Mouse (Mus musculus) kidney, postnatal 0 days (tissue): ENCODE measurements around the gene Bola1. TPM values are rescaled to one million over a fixed set of nuclear protein-coding genes. Genes with fewer than 3 reads are reported as not detected.

Experiments
- ATAC-seq: fragments of 200-750 bp; cut with Nextera tagmentation; replicated peaks from 2 replicates; pipeline ENCODE4 v1.8.0; 2017; ENCODE audit warnings: low read depth, moderate number of reproducible peaks, moderate TSS enrichment, moderate library complexity; ENCODE audit not compliant: low FRiP score
- DNase-seq: peaks from one replicate; pipeline ENCODE4 v3.0.0-alpha.2; 2016; ENCODE audit warnings: low spot score
- H3K27ac ChIP-seq: fragments of 300-500 bp; sonication (generic); 2 replicates; pipeline ENCODE4 v1.5.1; 2014; ENCODE audit warnings: mild to moderate bottlenecking
- H3K27me3 ChIP-seq: fragments of 300-500 bp; sonication (generic); 2 replicates; pipeline ENCODE4 v1.6.1; 2014; ENCODE audit warnings: low read length, mixed read lengths; ENCODE audit not compliant: insufficient read depth
- H3K36me3 ChIP-seq: fragments of 300-500 bp; sonication (generic); 2 replicates; pipeline ENCODE4 v1.6.1; 2014; ENCODE audit warnings: low read length, mixed read lengths; ENCODE audit not compliant: insufficient read depth
- H3K4me1 ChIP-seq: fragments of 300-500 bp; sonication (generic); replicated peaks from 2 replicates; pipeline ENCODE4 v1.6.1; 2014; ENCODE audit warnings: antibody characterized with exemption, low read length, mixed read lengths; ENCODE audit not compliant: insufficient read depth
- H3K4me2 ChIP-seq: fragments of 300-500 bp; sonication (generic); 2 replicates; pipeline ENCODE4 v1.6.1; 2014; ENCODE audit warnings: mild to moderate bottlenecking, low read length, moderate library complexity, mixed read lengths
- H3K4me3 ChIP-seq: fragments of 300-500 bp; sonication (generic); replicated peaks from 2 replicates; pipeline ENCODE4 v1.5.1; 2014; ENCODE audit warnings: low read depth, low read length
- H3K9ac ChIP-seq: fragments of 300-500 bp; sonication (generic); 2 replicates; pipeline ENCODE4 v1.6.1; 2014; ENCODE audit warnings: low read depth, low read length
- H3K9me3 ChIP-seq: fragments of 300-500 bp; sonication (generic); replicated peaks from 2 replicates; pipeline ENCODE4 v1.6.1; 2016; ENCODE audit warnings: low read length, inconsistent platforms, mixed read lengths
- CTCF ChIP-seq: IDR thresholded peaks from 2 replicates; pipeline ENCODE4 v1.5.1; 2016; ENCODE audit warnings: antibody characterized with exemption, low read depth, mild to moderate bottlenecking, moderate library complexity
- WGBS: fragments of 180-500 bp; shearing (Covaris S2); extraction: QIAGEN DNeasy Blood & Tissue Kit; methylation state at CpG from one replicate; pipeline ENCODE4 v1.1.7; 2014; 5-methylcytosine and 5-hydroxymethylcytosine counted together
- polyA plus RNA-seq: library from polyadenylated mRNA; unstranded; fragments of >200 nt; fragmentation: Nextera tagmentation; extraction: Ambion mirVana; gene quantifications from 2 replicates; pipeline ENCODE4 v1.2.1, GENCODE M21; 2015

Gene Bola1
- polyA plus RNA-seq, 1 experiment from 2014 or later = 70.5 TPM

- Histone ChIP-seq H3K36me3 (0 out of 2 replicates have a peak, but pooled peaks cover 6% of the 10 kb centered on the region), H3K9me3 (no peaks in the 10 kb centered on the region), H3K4me2 (peak overlapping the region; percentile 95), H3K4me1 (0 out of 2 replicates have a peak, but pooled peaks cover 13% of the 10 kb centered on the region), H3K27me3 (no peaks in the 10 kb centered on the region), H3K4me3 (peak overlapping the region; percentile 61), H3K9ac (peak overlapping the region; percentile 72; the same call in 1 of the 2 replicates), H3K27ac (peak overlapping the region; percentile 93; the same call in 1 of the 2 replicates)
- no peak for ATAC-seq
- WGBS = 88% methylated on average over 6 of the region's 6 CpGs
- no peak for DNase-seq
- no peak for TF ChIP-seq CTCF
Measured at GRCm38 (mm10) chr3:96163040-96163439, 56.5 kb downstream of the Bola1 start.

DNA sequence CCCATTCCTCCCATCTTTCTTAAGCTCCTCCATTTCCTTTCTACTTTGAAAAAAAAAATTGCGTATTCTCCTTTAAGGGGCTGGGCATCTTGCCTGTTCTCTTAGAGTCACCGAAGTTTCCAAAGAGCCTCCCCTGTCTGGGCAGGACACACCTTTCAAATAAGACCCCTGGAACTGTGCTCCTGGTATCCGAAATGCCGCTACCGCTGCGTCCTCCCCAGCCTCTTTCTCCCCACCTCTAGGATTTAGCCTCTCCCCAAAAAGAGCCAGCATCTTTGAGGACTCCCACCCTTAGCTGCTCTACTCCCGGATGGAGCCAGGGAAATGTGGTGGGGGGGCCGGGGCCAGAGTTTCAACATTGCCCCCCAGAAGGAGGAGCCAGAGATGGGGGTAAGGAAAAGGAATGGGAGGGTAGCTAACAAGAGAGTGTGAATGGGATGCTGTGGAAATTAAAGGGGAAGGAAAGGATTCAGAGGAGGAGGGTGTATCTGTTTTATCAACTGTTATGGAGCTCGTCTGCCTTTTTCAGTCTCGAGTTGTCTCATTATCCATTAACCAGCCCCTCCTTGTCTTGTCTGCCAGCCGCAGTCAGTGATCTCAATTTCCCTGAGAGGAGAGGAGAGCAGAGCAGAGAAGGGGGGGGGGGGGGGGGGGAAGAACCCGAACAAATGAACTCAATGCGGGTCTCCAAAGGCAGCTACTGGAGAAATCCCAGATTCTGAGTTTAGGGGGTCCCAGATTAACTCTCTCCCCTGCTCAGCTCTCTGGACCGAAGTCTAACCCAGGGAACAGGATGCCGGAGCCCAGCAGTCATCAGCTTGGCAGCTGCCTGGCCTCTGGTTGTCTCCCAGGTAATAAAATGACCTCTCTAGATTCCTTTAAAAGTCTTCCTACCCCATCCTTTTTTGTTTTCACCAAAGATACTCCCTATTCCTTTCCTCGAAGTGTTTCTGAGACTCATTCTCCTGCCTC, 57.4 kb downstream of the Bola1 start, which contains the start of gene Mtmr11:
Gene Mtmr11, plus strand, starts transcription at position 136 of the 972 bp plus-strand sequence.
- Histone ChIP-seq H3K4me1 (0 out of 2 replicates have a peak, but pooled peaks cover 13% of the 10 kb centered on the region), H3K9ac (peak within 1 kb of the TSS; percentile 72), H3K27ac (peak within 1 kb of the TSS; percentile 93), H3K4me2 (peak within 1 kb of the TSS; percentile 95), H3K4me3 (peak within 1 kb of the TSS; percentile 61), H3K36me3 (0 out of 2 replicates have a peak, but pooled peaks cover 6% of the 10 kb centered on the region), H3K9me3 (no peaks in the 10 kb centered on the region), H3K27me3 (no peaks in the 10 kb centered on the region)
- 4% methylated on average over 16 of the region's 16 CpGs for WGBS
- no peak for TF ChIP-seq CTCF
- DNase-seq (peak; percentile 83), ATAC-seq (peak; percentile 26; the same call in 1 of the 2 replicates)

GRCm38 (mm10) chr3:96160803-96161516, 58.5 kb downstream of the Bola1 start:
- H3K27ac ChIP-seq = peak overlapping the region; percentile 93
- peak overlapping the region; percentile 72 for H3K9ac ChIP-seq
- DNase-seq (peak; percentile 86), ATAC-seq (peak; percentile 76)
- peak overlapping the region; percentile 95 for H3K4me2 ChIP-seq
- TF ChIP-seq CTCF = no peak
- peaks cover 6% of the 10 kb centered on the region; the same call in 1 of the 2 replicates for H3K36me3 ChIP-seq
- H3K4me1 ChIP-seq = 0 out of 2 replicates have a peak, but pooled peaks cover 13% of the 10 kb centered on the region
- H3K27me3 ChIP-seq = no peaks in the 10 kb centered on the region
- peak overlapping the region; percentile 61 for H3K4me3 ChIP-seq
- 0% methylated on average over 12 of the region's 12 CpGs for WGBS
- H3K9me3 ChIP-seq = no peaks in the 10 kb centered on the region

- Histone ChIP-seq H3K9me3 (no peaks in the 10 kb centered on the region), H3K4me3 (no peak overlapping the region), H3K27me3 (no peaks in the 10 kb centered on the region), H3K36me3 (peaks cover 13% of the 10 kb centered on the region; the same call in 1 of the 2 replicates), H3K9ac (0 out of 2 replicates have a peak overlapping the region, but pooled peaks have one; percentile 20), H3K27ac (peak overlapping the region; percentile 93), H3K4me1 (0 out of 2 replicates have a peak, but pooled peaks cover 13% of the 10 kb centered on the region), H3K4me2 (peak overlapping the region; percentile 95)
- TF ChIP-seq CTCF = no peak
- ATAC-seq (peak; percentile 71), DNase-seq (peak; percentile 59)
- WGBS = 37% methylated on average over 4 of the region's 4 CpGs
Measured at GRCm38 (mm10) chr3:96160222-96160802, 59.2 kb downstream of the Bola1 start.

GRCm38 (mm10) chr3:96159820-96160219, 59.7 kb downstream of the Bola1 start:
- ATAC-seq = peak; percentile 37; the same call in 1 of the 2 replicates
- no peaks in the 10 kb centered on the region for H3K9me3 ChIP-seq
- H3K4me1 ChIP-seq = 0 out of 2 replicates have a peak, but pooled peaks cover 13% of the 10 kb centered on the region
- no peak for TF ChIP-seq CTCF
- 0 out of 2 replicates have a peak overlapping the region, but pooled peaks have one; percentile 20 for H3K9ac ChIP-seq
- H3K36me3 ChIP-seq = peaks cover 12% of the 10 kb centered on the region; the same call in 1 of the 2 replicates
- peak overlapping the region; percentile 95 for H3K4me2 ChIP-seq
- no peak overlapping the region for H3K4me3 ChIP-seq
- 50% methylated on average over 4 of the region's 4 CpGs for WGBS
- DNase-seq = peak; percentile 8
- peak overlapping the region; percentile 93 for H3K27ac ChIP-seq
- H3K27me3 ChIP-seq = no peaks in the 10 kb centered on the region
